Mouse (Mus musculus): ENCODE measurements around the gene Gm20532.
A peak's percentile ranks its signal among the peaks of the same experiment; 100 is the strongest.

Gene Gm20532

GRCm38 (mm10) chr2:26575865-26576264, 10.6 kb upstream of the Gm20532 start:
- Histone ChIP-seq H3K4me1 (replicated peaks; ENCODE audit: low read depth, low read length) (peaks cover 52% of the 10 kb centered on the region), H3K36me3 (ENCODE audit: insufficient read depth, low read length) (no peaks in the 10 kb centered on the region), H3K9me3 (ENCODE audit: low read length) (no peaks in the 10 kb centered on the region), H3K4me3 (replicated peaks; ENCODE audit: low read length) (no peak overlapping the region; the same call in 1 of the 2 replicates), H3K27me3 (ENCODE audit: insufficient read depth, low read length) (no peaks in the 10 kb centered on the region)
- TF ChIP-seq NANOG (IDR thresholded peaks at IDR 0.05; ENCODE audit: borderline replicate concordance, low read length) (no peak), CTCF (conservative IDR thresholded peaks at IDR 0.05; ENCODE audit: low read length) (no peak), POU5F1 (IDR thresholded peaks at IDR 0.05; ENCODE audit: borderline replicate concordance, low read length) (no peak)

- TF ChIP-seq CTCF (conservative IDR thresholded peaks at IDR 0.05; ENCODE audit: low read length): no peak
- TF ChIP-seq NANOG (IDR thresholded peaks at IDR 0.05; ENCODE audit: borderline replicate concordance, low read length): no peak
- TF ChIP-seq POU5F1 (IDR thresholded peaks at IDR 0.05; ENCODE audit: borderline replicate concordance, low read length): no peak
- no peaks in the 10 kb centered on the region for H3K9me3 ChIP-seq (ENCODE audit: low read length)
- no peak overlapping the region; the same call in 1 of the 2 replicates for H3K4me3 ChIP-seq (replicated peaks; ENCODE audit: low read length)
- H3K4me1 ChIP-seq (replicated peaks; ENCODE audit: low read depth, low read length): peaks cover 48% of the 10 kb centered on the region
- H3K27me3 ChIP-seq (ENCODE audit: insufficient read depth, low read length): no peaks in the 10 kb centered on the region
- no peaks in the 10 kb centered on the region for H3K36me3 ChIP-seq (ENCODE audit: insufficient read depth, low read length)
Observed at GRCm38 (mm10) chr2:26576462-26576861, 10.0 kb upstream of the Gm20532 start.

GRCm38 (mm10) chr2:26578369-26578768, 8.1 kb upstream of the Gm20532 start:
- no peaks in the 10 kb centered on the region for H3K27me3 ChIP-seq (ENCODE audit: insufficient read depth, low read length)
- H3K4me3 ChIP-seq (replicated peaks; ENCODE audit: low read length): peak overlapping the region; percentile 23; the same call in 1 of the 2 replicates
- H3K36me3 ChIP-seq (ENCODE audit: insufficient read depth, low read length): no peaks in the 10 kb centered on the region
- no peaks in the 10 kb centered on the region for H3K9me3 ChIP-seq (ENCODE audit: low read length)
- TF ChIP-seq CTCF (conservative IDR thresholded peaks at IDR 0.05; ENCODE audit: low read length) (no peak), POU5F1 (IDR thresholded peaks at IDR 0.05; ENCODE audit: borderline replicate concordance, low read length) (no peak), NANOG (IDR thresholded peaks at IDR 0.05; ENCODE audit: borderline replicate concordance, low read length) (no peak)
- H3K4me1 ChIP-seq (replicated peaks; ENCODE audit: low read depth, low read length): peaks cover 58% of the 10 kb centered on the region

GRCm38 (mm10) chr2:26579714-26580113, 6.7 kb upstream of the Gm20532 start, which contains the start of gene Egfl7:
Gene Egfl7, plus strand, starts transcription at chr2:26580014.
- TF ChIP-seq CTCF (conservative IDR thresholded peaks at IDR 0.05; ENCODE audit: low read length) (no peak), NANOG (IDR thresholded peaks at IDR 0.05; ENCODE audit: borderline replicate concordance, low read length) (no peak), POU5F1 (IDR thresholded peaks at IDR 0.05; ENCODE audit: borderline replicate concordance, low read length) (no peak)
- H3K36me3 ChIP-seq (ENCODE audit: insufficient read depth, low read length): no peaks in the 10 kb centered on the region
- 0 out of 2 replicates have a peak, but pooled peaks cover 4% of the 10 kb centered on the region for H3K27me3 ChIP-seq (ENCODE audit: insufficient read depth, low read length)
- peak within 1 kb of the TSS; percentile 23; the same call in 1 of the 2 replicates for H3K4me3 ChIP-seq (replicated peaks; ENCODE audit: low read length)
- H3K4me1 ChIP-seq (replicated peaks; ENCODE audit: low read depth, low read length): peaks cover 65% of the 10 kb centered on the region
- H3K9me3 ChIP-seq (ENCODE audit: low read length): no peaks in the 10 kb centered on the region

GRCm38 (mm10) chr2:26580751-26581150, 5.7 kb upstream of the Gm20532 start:
- Histone ChIP-seq H3K4me3 (replicated peaks; ENCODE audit: low read length) (no peak overlapping the region), H3K9me3 (ENCODE audit: low read length) (no peaks in the 10 kb centered on the region), H3K27me3 (ENCODE audit: insufficient read depth, low read length) (0 out of 2 replicates have a peak, but pooled peaks cover 4% of the 10 kb centered on the region), H3K36me3 (ENCODE audit: insufficient read depth, low read length) (no peaks in the 10 kb centered on the region), H3K4me1 (replicated peaks; ENCODE audit: low read depth, low read length) (peaks cover 65% of the 10 kb centered on the region)
- no peak for TF ChIP-seq CTCF (conservative IDR thresholded peaks at IDR 0.05; ENCODE audit: low read length)
- TF ChIP-seq POU5F1 (IDR thresholded peaks at IDR 0.05; ENCODE audit: borderline replicate concordance, low read length): no peak
- TF ChIP-seq NANOG (IDR thresholded peaks at IDR 0.05; ENCODE audit: borderline replicate concordance, low read length): no peak

- Histone ChIP-seq H3K27me3 (ENCODE audit: insufficient read depth, low read length) (0 out of 2 replicates have a peak, but pooled peaks cover 4% of the 10 kb centered on the region), H3K4me3 (replicated peaks; ENCODE audit: low read length) (peak overlapping the region; percentile 60), H3K9me3 (ENCODE audit: low read length) (no peaks in the 10 kb centered on the region), H3K4me1 (replicated peaks; ENCODE audit: low read depth, low read length) (peaks cover 60% of the 10 kb centered on the region), H3K36me3 (ENCODE audit: insufficient read depth, low read length) (no peaks in the 10 kb centered on the region)
- TF ChIP-seq POU5F1 (IDR thresholded peaks at IDR 0.05; ENCODE audit: borderline replicate concordance, low read length) (no peak), CTCF (conservative IDR thresholded peaks at IDR 0.05; ENCODE audit: low read length) (no peak), NANOG (IDR thresholded peaks at IDR 0.05; ENCODE audit: borderline replicate concordance, low read length) (no peak)
Observed at GRCm38 (mm10) chr2:26582203-26582602, 4.2 kb upstream of the Gm20532 start.

GRCm38 (mm10) chr2:26582741-26583140, 3.7 kb upstream of the Gm20532 start:
- 0 out of 2 replicates have a peak, but pooled peaks cover 4% of the 10 kb centered on the region for H3K27me3 ChIP-seq (ENCODE audit: insufficient read depth, low read length)
- TF ChIP-seq CTCF (conservative IDR thresholded peaks at IDR 0.05; ENCODE audit: low read length) (no peak), NANOG (IDR thresholded peaks at IDR 0.05; ENCODE audit: borderline replicate concordance, low read length) (no peak), POU5F1 (IDR thresholded peaks at IDR 0.05; ENCODE audit: borderline replicate concordance, low read length) (no peak)
- H3K4me1 ChIP-seq (replicated peaks; ENCODE audit: low read depth, low read length): peaks cover 60% of the 10 kb centered on the region
- 0 out of 2 replicates have a peak overlapping the region, but pooled peaks have one; percentile 23 for H3K4me3 ChIP-seq (replicated peaks; ENCODE audit: low read length)
- no peaks in the 10 kb centered on the region for H3K36me3 ChIP-seq (ENCODE audit: insufficient read depth, low read length)
- no peaks in the 10 kb centered on the region for H3K9me3 ChIP-seq (ENCODE audit: low read length)

GRCm38 (mm10) chr2:26583640-26584039, 2.8 kb upstream of the Gm20532 start:
- no peak overlapping the region for H3K4me3 ChIP-seq (replicated peaks; ENCODE audit: low read length)
- no peaks in the 10 kb centered on the region for H3K36me3 ChIP-seq (ENCODE audit: insufficient read depth, low read length)
- 0 out of 2 replicates have a peak, but pooled peaks cover 4% of the 10 kb centered on the region for H3K27me3 ChIP-seq (ENCODE audit: insufficient read depth, low read length)
- no peaks in the 10 kb centered on the region for H3K9me3 ChIP-seq (ENCODE audit: low read length)
- TF ChIP-seq NANOG (IDR thresholded peaks at IDR 0.05; ENCODE audit: borderline replicate concordance, low read length) (no peak), CTCF (conservative IDR thresholded peaks at IDR 0.05; ENCODE audit: low read length) (no peak), POU5F1 (IDR thresholded peaks at IDR 0.05; ENCODE audit: borderline replicate concordance, low read length) (no peak)
- peaks cover 60% of the 10 kb centered on the region for H3K4me1 ChIP-seq (replicated peaks; ENCODE audit: low read depth, low read length)

Measured in E14TG2a.4 (cell line).